Comparison of ENCODE assay signal across 7 mouse cellular contexts in genomic region chr7:89980485-89981422, GRCm38 (mm10). TPM values are rescaled to one million over a fixed set of nuclear protein-coding genes. Genes with fewer than 3 reads are reported as not detected.
DNase-seq lines count a peak whose midpoint lies in the region; ATAC-seq lines count a peak whose summit lies in the region.

Gene Eed, minus strand, starts transcription at chr7:89980983.

- peak; percentile 96 for DNase-seq in adrenal gland, postnatal 10 days
- DNase-seq in embryonic facial prominence, embryonic 10.5 days (ENCODE audit: low spot score), result peak; percentile 96
- peak; percentile 92 for DNase-seq in kidney, adult 11 months
- DNase-seq in limb, embryonic 10.5 days (ENCODE audit: low spot score), result peak; percentile 96
- DNase-seq in spleen, adult 12 weeks (ENCODE audit: low spot score), result peak; percentile 92

- ATAC-seq in granulocyte monocyte progenitor cell, adult 5-6 weeks (replicated peaks; ENCODE audit: poor library complexity, severe bottlenecking), result peak; percentile 85
- ATAC-seq in midbrain, embryonic 13.5 days, result peak; percentile 91

- H3K4me3 ChIP-seq in embryonic facial prominence, embryonic 10.5 days, result peak within 1 kb of the TSS; percentile 89
- peak within 1 kb of the TSS; percentile 83 for H3K4me3 ChIP-seq in limb, embryonic 10.5 days
- peak within 1 kb of the TSS; percentile 69 for H3K4me3 ChIP-seq in midbrain, embryonic 13.5 days (replicated peaks)

- under 1% methylated on average over 87 of the region's 87 CpGs for WGBS in embryonic facial prominence, embryonic 10.5 days
- under 1% methylated on average over 79 of the region's 87 CpGs for WGBS in limb, embryonic 10.5 days
- under 1% methylated on average over 83 of the region's 87 CpGs for WGBS in midbrain, embryonic 13.5 days

- H3K27ac ChIP-seq in embryonic facial prominence, embryonic 10.5 days (replicated peaks), result peak within 1 kb of the TSS; percentile 99
- H3K27ac ChIP-seq in limb, embryonic 10.5 days, result peak within 1 kb of the TSS; percentile 99
- peak within 1 kb of the TSS; percentile 99 for H3K27ac ChIP-seq in midbrain, embryonic 13.5 days

- H3K4me2 ChIP-seq in midbrain, embryonic 13.5 days (replicated peaks), result peak within 1 kb of the TSS; percentile 89

- H3K9me3 ChIP-seq in embryonic facial prominence, embryonic 10.5 days, result no peaks in the 10 kb centered on the region
- H3K9me3 ChIP-seq in limb, embryonic 10.5 days (replicated peaks), result no peaks in the 10 kb centered on the region
- H3K9me3 ChIP-seq in midbrain, embryonic 13.5 days, result no peaks in the 10 kb centered on the region

- H3K9ac ChIP-seq in midbrain, embryonic 13.5 days (replicated peaks), result peak within 1 kb of the TSS; percentile 87

- H3K4me1 ChIP-seq in embryonic facial prominence, embryonic 10.5 days, result peaks cover 26% of the 10 kb centered on the region
- peaks cover 21% of the 10 kb centered on the region for H3K4me1 ChIP-seq in limb, embryonic 10.5 days
- H3K4me1 ChIP-seq in midbrain, embryonic 13.5 days (replicated peaks), result peaks cover 21% of the 10 kb centered on the region

- H3K27me3 ChIP-seq in embryonic facial prominence, embryonic 10.5 days (replicated peaks; ENCODE audit: low read depth, poor library complexity, severe bottlenecking), result no peaks in the 10 kb centered on the region
- no peaks in the 10 kb centered on the region for H3K27me3 ChIP-seq in limb, embryonic 10.5 days (ENCODE audit: low read depth, poor library complexity, severe bottlenecking)
- no peaks in the 10 kb centered on the region for H3K27me3 ChIP-seq in midbrain, embryonic 13.5 days

- peaks cover 17% of the 10 kb centered on the region for H3K36me3 ChIP-seq in embryonic facial prominence, embryonic 10.5 days (replicated peaks)
- peaks cover 17% of the 10 kb centered on the region for H3K36me3 ChIP-seq in limb, embryonic 10.5 days
- peaks cover 8% of the 10 kb centered on the region for H3K36me3 ChIP-seq in midbrain, embryonic 13.5 days

RNA-seq across cellular contexts. Expression of gene Eed, which starts in this region (rescaled TPM):
- 10 to 100 TPM; 46.0 to 52.6 TPM for total RNA-seq in adrenal gland, postnatal 10 days (2021)
- polyA plus RNA-seq in embryonic facial prominence, embryonic 10.5 days (2016; fragmentation: Nextera tagmentation; extraction: Ambion mirVana), result 89.6 and 89.7 TPM in 2 replicates
- total RNA-seq in granulocyte monocyte progenitor cell, adult 5-6 weeks (2014; fragmentation: Nextera tagmentation), result 89.6 and 108 TPM in 2 replicates
- total RNA-seq in granulocyte monocyte progenitor cell, adult 5-6 weeks (2017), result 130 and 164 TPM in 2 replicates
- 101 and 102 TPM in 2 replicates for polyA plus RNA-seq in limb, embryonic 10.5 days (2016; fragmentation: Nextera tagmentation; extraction: Ambion mirVana)
- polyA plus RNA-seq in midbrain, embryonic 13.5 days (2015; fragmentation: Nextera tagmentation; extraction: Ambion mirVana), result 36.6 and 42.4 TPM in 2 replicates

Comparison
In these comparisons a context has a peak if more than half of its experiments do, and no peak if none do; other contexts are left out.
1. Peak in every context shown above with its lines: DNase-seq, ATAC-seq, H3K4me3 ChIP-seq and H3K27ac ChIP-seq.